Mouse (Mus musculus) lung, embryonic 14.5 days (tissue): ENCODE results near the gene Msi2. TPM values are rescaled to one million over a fixed set of nuclear protein-coding genes. Genes with fewer than 3 reads are reported as not detected.

ENCODE experiments used
- ATAC-seq: fragments of 200-750 bp; cut with Nextera tagmentation; 2 replicates; pipeline ENCODE4 v1.8.0; 2017; ENCODE audit warnings: mild to moderate bottlenecking, moderate TSS enrichment, moderate library complexity; ENCODE audit not compliant: insufficient read depth
- DNase-seq: peaks from one replicate; pipeline ENCODE4 v3.0.0-alpha.2; 2015
- H3K27ac ChIP-seq: fragments of 300-500 bp; sonication (generic); 2 replicates; pipeline ENCODE4 v1.5.1; 2014; ENCODE audit warnings: low read depth, mild to moderate bottlenecking, moderate library complexity
- H3K27me3 ChIP-seq: fragments of 300-500 bp; sonication (generic); 2 replicates; pipeline ENCODE4 v1.6.1; 2014; ENCODE audit warnings: low read length, control low read depth; ENCODE audit not compliant: insufficient read depth
- H3K36me3 ChIP-seq: fragments of 300-500 bp; sonication (generic); 2 replicates; pipeline ENCODE4 v1.6.1; 2014; ENCODE audit warnings: control low read depth; ENCODE audit not compliant: insufficient read depth
- H3K4me1 ChIP-seq: fragments of 300-500 bp; sonication (generic); 2 replicates; pipeline ENCODE4 v1.6.1; 2014; ENCODE audit warnings: antibody characterized with exemption, control low read depth; ENCODE audit not compliant: insufficient read depth
- H3K4me2 ChIP-seq: fragments of 300-500 bp; sonication (generic); 2 replicates; pipeline ENCODE4 v1.6.1; 2014; ENCODE audit warnings: mild to moderate bottlenecking
- H3K4me3 ChIP-seq: fragments of 300-500 bp; sonication (generic); 2 replicates; pipeline ENCODE4 v1.5.1; 2014; ENCODE audit warnings: low read depth, low read length
- H3K9ac ChIP-seq: fragments of 300-500 bp; sonication (generic); 2 replicates; pipeline ENCODE4 v1.6.1; 2014
- H3K9me3 ChIP-seq: fragments of 300-500 bp; sonication (generic); 2 replicates; pipeline ENCODE4 v1.6.1; 2016; ENCODE audit warnings: low read depth, low read length, control low read depth
- CTCF ChIP-seq: IDR thresholded peaks from 2 replicates; pipeline ENCODE4 v1.5.1; 2016; ENCODE audit warnings: antibody characterized with exemption, low read depth
- WGBS: fragments of 180-500 bp; shearing (Covaris S2); extraction: QIAGEN DNeasy Blood & Tissue Kit; methylation state at CpG from one replicate; pipeline ENCODE4 v1.1.7; 2014; 5-methylcytosine and 5-hydroxymethylcytosine counted together
- polyA plus RNA-seq: library from polyadenylated mRNA; unstranded; fragments of >200 nt; fragmentation: Nextera tagmentation; extraction: Ambion mirVana; gene quantifications from 2 replicates; pipeline ENCODE4 v1.2.1, GENCODE M21; 2014

Msi2 gene
- polyA plus RNA-seq, 1 experiment from 2014 or later: 12.7 TPM

GRCm38 (mm10) chr11:88636319-88636718 lies 82.0 kb downstream of the Msi2 start:
- no peaks in the 10 kb centered on the region for H3K4me1 ChIP-seq
- DNase-seq (no peak), ATAC-seq (no peak)
- H3K27ac ChIP-seq: no peak overlapping the region
- H3K27me3 ChIP-seq: no peaks in the 10 kb centered on the region
- H3K4me2 ChIP-seq: no peak overlapping the region
- TF ChIP-seq CTCF: no peak
- WGBS: 87% methylated on average over 5 of the region's 5 CpGs
- H3K4me3 ChIP-seq: no peak overlapping the region
- no peaks in the 10 kb centered on the region for H3K36me3 ChIP-seq
- no peaks in the 10 kb centered on the region for H3K9me3 ChIP-seq
- H3K9ac ChIP-seq: no peak overlapping the region

GRCm38 (mm10) chr11:88634627-88635026 lies 83.7 kb downstream of the Msi2 start:
- Histone ChIP-seq H3K4me1 (no peaks in the 10 kb centered on the region), H3K27ac (no peak overlapping the region), H3K4me2 (no peak overlapping the region), H3K27me3 (no peaks in the 10 kb centered on the region), H3K4me3 (no peak overlapping the region), H3K36me3 (no peaks in the 10 kb centered on the region), H3K9ac (no peak overlapping the region), H3K9me3 (no peaks in the 10 kb centered on the region)
- no peak for ATAC-seq
- TF ChIP-seq CTCF: no peak
- WGBS: 49% methylated on average over 1 of the region's 1 CpGs
- no peak for DNase-seq

GRCm38 (mm10) chr11:88631932-88632230 lies 86.4 kb downstream of the Msi2 start:
- Histone ChIP-seq H3K9ac (no peak overlapping the region), H3K4me2 (no peak overlapping the region), H3K9me3 (no peaks in the 10 kb centered on the region), H3K36me3 (no peaks in the 10 kb centered on the region), H3K27me3 (no peaks in the 10 kb centered on the region), H3K27ac (no peak overlapping the region), H3K4me3 (no peak overlapping the region), H3K4me1 (0 out of 2 replicates have a peak, but pooled peaks cover 10% of the 10 kb centered on the region)
- ATAC-seq (no peak), DNase-seq (no peak)
- 91% methylated on average over 3 of the region's 3 CpGs for WGBS
- TF ChIP-seq CTCF: no peak

- Histone ChIP-seq H3K4me1 (0 out of 2 replicates have a peak, but pooled peaks cover 10% of the 10 kb centered on the region), H3K4me3 (no peak overlapping the region), H3K36me3 (no peaks in the 10 kb centered on the region), H3K9ac (no peak overlapping the region), H3K27ac (no peak overlapping the region), H3K9me3 (no peaks in the 10 kb centered on the region), H3K27me3 (no peaks in the 10 kb centered on the region), H3K4me2 (no peak overlapping the region)
- no peak for ATAC-seq
- no peak for DNase-seq
- TF ChIP-seq CTCF: no peak
- 84% methylated on average over 8 of the region's 8 CpGs for WGBS
Measured at GRCm38 (mm10) chr11:88631084-88631931, 87.0 kb downstream of the Msi2 start.

GRCm38 (mm10) chr11:88629619-88630018 lies 88.7 kb downstream of the Msi2 start:
- ATAC-seq (no peak), DNase-seq (no peak)
- Histone ChIP-seq H3K4me1 (0 out of 2 replicates have a peak, but pooled peaks cover 10% of the 10 kb centered on the region), H3K4me3 (no peak overlapping the region), H3K9ac (no peak overlapping the region), H3K36me3 (no peaks in the 10 kb centered on the region), H3K27ac (0 out of 2 replicates have a peak overlapping the region, but pooled peaks have one; percentile 47), H3K27me3 (no peaks in the 10 kb centered on the region), H3K9me3 (no peaks in the 10 kb centered on the region), H3K4me2 (no peak overlapping the region)
- 69% methylated on average over 4 of the region's 4 CpGs for WGBS
- no peak for TF ChIP-seq CTCF

- Histone ChIP-seq H3K36me3 (no peaks in the 10 kb centered on the region), H3K4me3 (no peak overlapping the region), H3K27me3 (no peaks in the 10 kb centered on the region), H3K4me2 (no peak overlapping the region), H3K9ac (no peak overlapping the region), H3K4me1 (0 out of 2 replicates have a peak, but pooled peaks cover 10% of the 10 kb centered on the region), H3K9me3 (no peaks in the 10 kb centered on the region), H3K27ac (0 out of 2 replicates have a peak overlapping the region, but pooled peaks have one; percentile 47)
- TF ChIP-seq CTCF: no peak
- ATAC-seq (no peak), DNase-seq (no peak)
- WGBS: 69% methylated on average over 4 of the region's 4 CpGs
Measured at GRCm38 (mm10) chr11:88629165-88629564, 89.1 kb downstream of the Msi2 start.

- 48% methylated on average over 3 of the region's 3 CpGs for WGBS
- Histone ChIP-seq H3K4me2 (no peak overlapping the region), H3K27ac (no peak overlapping the region), H3K9ac (no peak overlapping the region), H3K4me1 (0 out of 2 replicates have a peak, but pooled peaks cover 15% of the 10 kb centered on the region), H3K9me3 (no peaks in the 10 kb centered on the region), H3K27me3 (no peaks in the 10 kb centered on the region), H3K4me3 (no peak overlapping the region), H3K36me3 (no peaks in the 10 kb centered on the region)
- DNase-seq (no peak), ATAC-seq (no peak)
- no peak for TF ChIP-seq CTCF
Measured at GRCm38 (mm10) chr11:88628676-88629075, 89.6 kb downstream of the Msi2 start.
